Mouse (Mus musculus): ENCODE measurements around the gene Nfkb2.

The Nfkb2 gene

DNA sequence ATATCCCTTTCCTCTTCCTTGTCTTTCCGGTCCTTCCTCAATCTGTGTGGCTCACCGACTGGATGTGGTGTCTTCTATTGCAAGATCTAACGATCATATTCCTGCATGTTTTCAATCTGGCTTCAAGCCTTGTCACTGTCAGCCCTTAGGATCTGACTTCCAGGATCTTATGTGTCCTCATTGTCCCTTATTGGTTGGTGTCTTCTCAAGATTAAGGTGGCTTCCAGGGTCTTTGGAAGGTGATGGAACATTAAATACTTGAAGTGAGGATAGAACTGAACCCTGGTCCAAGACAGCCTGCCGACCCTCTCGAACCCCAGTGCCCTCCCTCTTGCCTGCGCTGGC, 34.8 kb downstream of the Nfkb2 start:
- in situ Hi-C loops (cut with MboI; ENCODE audit: low sequenced_read_pairs), result no loop called here

DNA sequence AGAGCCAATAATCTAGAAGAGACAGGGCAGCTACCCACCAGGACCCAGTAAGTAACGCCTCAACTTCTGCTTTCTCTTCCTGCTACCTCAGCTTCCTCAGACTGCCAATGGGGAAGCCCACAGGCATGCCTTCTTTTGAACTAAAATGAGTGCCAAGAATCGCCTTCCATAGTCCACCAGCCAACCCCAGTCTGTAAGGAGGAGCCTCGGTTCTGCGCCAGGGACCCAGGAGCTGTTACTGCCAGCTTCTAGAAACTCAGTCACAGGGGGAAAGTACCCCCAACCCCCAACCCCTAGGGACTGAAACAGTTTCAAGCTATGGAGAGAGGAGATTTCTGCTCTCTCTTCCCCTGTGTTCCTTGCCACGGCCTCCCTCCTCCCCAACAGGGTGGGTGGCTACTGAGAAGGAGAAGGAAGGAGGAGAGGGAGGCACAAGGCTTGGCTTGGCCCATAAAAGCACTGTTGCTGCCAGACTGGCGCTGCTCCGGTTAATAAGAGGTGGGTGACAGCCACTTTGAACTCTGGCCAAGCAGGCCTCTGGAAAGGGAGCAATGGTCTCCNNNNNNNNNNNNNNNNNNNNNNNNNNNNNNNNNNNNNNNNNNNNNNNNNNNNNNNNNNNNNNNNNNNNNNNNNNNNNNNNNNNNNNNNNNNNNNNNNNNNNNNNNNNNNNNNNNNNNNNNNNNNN, 35.3 kb downstream of the Nfkb2 start:
- in situ Hi-C loops (cut with MboI; ENCODE audit: low sequenced_read_pairs), result no loop called here

DNA sequence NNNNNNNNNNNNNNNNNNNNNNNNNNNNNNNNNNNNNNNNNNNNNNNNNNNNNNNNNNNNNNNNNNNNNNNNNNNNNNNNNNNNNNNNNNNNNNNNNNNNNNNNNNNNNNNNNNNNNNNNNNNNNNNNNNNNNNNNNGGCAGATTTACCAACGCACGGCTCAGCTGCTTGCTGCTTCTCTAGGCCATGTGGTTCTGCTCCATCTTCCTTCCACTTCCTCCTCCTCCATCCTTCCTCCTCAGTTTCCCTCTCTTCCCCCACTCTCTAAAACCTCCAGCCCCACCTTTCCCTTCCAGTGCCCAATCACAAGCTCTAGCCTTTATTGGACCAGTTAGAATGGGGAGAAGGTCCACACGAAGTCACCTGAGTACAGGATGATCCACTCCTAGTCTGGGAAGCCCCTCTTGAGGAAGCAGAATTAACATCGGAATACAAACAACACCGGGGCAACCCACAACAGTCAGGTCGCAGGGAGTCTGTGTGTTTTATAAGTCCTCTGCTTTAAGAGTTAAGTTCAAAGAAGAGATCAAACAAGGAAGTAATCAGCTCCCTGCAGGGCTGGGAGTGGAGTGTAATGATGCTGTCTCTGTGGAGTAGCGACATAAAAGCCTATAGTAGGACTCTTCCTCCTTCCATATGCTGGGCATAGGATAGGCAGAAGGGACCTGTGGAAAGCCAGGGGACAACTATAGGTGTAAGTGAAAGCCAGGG, 40.7 kb downstream of the Nfkb2 start:
- in situ Hi-C loops (cut with MboI; ENCODE audit: low sequenced_read_pairs), result no loop called here

DNA sequence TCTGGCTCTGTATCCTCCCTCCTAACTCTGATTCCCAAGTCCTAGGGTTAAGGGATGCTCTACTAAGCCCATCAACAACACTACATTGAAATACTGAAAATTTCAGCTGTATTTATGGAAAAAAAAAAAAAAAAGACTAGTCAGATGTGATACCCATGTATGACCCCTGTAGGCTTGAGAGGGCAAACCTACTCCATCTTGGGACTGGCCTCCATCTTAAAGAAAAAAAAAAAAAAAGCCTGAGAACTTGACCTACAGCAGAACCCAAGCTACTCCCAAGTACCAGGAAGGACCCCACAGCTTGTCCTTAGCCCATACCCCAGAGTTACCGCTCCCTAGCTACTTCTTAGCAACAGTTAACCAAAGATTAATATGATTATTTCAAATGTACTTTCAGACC, 43.0 kb downstream of the Nfkb2 start:
- in situ Hi-C loops (cut with MboI; ENCODE audit: low sequenced_read_pairs), result no loop called here

DNA sequence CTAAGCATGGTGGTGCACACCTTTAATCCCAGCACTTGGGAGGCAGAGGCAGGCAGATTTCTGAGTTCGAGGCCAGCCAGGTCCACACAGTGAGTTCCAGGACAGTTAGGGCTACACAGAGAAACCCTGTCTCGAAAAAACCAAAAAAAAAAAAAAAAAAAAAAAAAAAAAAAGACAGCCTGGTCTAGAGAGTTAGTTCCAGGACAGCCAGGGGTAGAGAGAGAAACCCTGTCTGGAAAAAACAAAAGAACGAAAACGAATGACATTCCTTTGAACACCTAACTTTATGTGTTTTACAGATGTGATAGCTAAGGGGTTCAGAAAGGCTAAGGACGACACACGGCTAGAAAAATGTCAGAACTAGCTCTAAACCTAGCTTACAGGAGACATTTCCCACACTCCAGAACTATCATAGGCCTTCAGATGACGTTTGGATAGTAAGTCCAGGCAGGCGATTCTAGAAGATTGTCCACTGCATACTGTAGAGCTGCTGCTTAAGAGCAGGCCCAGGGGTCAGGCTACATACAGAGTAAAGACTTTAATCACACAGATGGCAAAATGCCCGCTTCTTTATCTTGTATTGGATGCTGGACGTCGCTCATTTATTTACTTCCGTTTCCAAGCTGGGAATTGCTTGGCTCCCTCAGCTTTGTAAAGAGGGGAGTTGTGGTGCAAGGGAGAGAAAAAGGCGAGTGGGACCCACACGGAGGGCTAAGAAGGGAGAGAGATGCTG, 44.0 kb downstream of the Nfkb2 start:
- in situ Hi-C loops (cut with MboI; ENCODE audit: low sequenced_read_pairs), result no loop called here

DNA sequence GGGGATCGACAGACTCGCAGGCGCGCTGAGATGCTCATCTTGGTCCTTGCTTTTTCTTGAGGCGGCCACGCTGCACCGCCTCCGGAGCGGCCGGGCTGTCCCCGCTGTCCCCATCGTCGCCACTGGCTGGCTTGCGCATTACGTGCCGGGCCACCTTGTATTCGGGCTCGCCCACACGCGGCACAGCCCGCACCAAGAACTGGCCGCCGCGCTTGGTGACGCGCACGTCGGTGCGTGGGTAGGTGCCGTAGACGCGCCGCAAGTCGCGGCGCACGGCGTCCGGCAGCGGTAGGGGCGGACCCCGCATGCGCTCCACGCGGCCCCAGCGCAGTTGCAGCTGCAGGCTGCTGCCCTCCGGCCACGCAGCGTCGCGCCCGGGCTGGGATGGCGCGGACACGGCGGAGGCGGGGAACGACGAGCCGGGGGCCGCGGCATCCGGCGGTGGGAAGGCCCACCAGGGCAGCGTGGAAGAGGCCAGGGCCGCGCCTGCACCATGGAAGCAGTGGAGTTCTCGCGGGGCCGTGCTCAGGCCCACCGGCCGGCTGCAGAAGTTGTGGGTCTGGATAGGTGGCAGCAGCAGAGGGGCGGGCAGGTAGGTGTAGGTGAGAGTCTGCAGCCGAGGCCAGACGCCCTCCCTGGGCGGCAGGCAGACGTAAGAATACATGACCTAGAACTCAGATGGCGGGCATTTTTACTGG, 44.8 kb downstream of the Nfkb2 start:
- in situ Hi-C loops (cut with MboI; ENCODE audit: low sequenced_read_pairs), result no loop called here

DNA sequence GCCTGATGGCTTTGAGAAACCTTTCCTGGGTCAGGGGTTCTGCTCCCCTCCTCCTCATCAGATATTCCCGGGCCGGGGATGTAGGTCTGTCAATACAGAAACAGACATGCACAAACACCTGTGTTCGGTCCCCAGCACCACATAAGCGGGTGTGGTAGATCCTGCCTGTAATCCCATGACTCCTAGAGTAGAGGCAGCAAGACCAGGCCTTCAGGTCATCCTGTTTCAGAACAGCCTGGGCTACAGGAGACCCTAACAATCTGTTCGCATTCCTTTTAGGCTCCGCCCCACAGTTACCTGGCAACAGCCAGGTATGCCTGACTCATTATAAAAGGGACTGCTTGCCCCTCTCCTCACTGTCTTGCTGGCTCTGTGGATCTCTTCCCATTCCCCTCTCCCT, 45.4 kb downstream of the Nfkb2 start:
- in situ Hi-C loops (cut with MboI; ENCODE audit: low sequenced_read_pairs), result no loop called here

DNA sequence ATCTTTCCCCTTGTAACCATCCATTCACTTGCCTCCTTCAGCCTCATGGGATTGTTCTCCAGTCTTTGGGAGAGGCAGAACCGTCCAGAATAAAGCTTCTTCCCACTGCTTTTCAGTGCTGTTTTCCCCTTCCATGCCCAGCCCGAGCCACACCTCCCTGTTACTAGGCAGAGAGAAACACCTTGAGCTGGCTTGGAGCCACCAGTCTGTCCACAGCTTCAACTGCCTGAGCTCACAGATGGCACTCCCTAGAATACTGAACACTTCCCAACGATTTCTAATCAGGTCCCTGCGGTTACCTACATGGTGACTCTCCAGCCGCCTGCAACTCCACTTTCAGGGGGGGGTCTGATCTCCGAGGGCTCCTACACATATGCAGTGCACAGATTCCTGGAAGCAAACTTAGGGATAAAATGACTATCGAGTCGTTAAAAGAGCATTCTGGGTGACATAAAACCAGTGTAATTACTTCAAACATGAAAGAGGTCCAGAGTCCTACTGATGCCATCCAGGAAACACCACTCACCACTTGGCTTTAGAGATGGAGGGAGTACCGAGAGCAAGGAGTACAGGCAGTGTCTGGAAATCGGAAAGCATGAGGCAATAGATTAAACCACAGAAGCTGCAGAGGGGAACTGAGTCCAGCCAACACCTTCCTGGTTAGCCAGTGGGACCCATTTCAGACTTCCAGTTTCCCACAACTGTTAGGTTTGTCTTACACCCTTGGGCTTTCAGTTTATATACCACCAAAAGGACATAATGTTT, 46.2 kb downstream of the Nfkb2 start, which contains the start of gene 2310034G01Rik:
2310034G01Rik (minus strand) TSS at position 135 of the 765 bp plus-strand sequence.
- in situ Hi-C loops (cut with MboI; ENCODE audit: low sequenced_read_pairs), result no loop called here

DNA sequence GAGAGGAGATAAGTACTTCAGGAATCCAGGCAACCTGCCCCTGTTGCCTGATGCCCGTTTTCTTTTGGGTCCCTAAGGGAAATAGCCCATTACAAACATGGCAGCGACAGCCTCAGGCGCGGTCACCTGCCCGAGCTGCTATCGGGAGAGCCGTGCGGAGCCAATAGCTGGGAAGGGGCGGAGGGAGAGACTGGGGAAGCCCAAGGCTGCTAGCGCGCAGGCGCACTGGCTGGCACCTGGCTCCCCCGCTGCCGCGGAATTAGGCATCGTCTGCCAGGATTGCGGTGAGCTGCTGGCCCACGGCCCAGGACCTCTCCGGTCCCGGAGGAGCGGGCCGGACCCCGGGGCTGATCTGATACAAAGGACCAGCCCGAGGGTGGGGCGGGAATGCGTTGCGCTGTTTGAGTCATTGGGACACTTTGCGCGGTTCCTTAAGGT, 52.6 kb downstream of the Nfkb2 start:
- in situ Hi-C loops (cut with MboI; ENCODE audit: low sequenced_read_pairs), result no loop called here

DNA sequence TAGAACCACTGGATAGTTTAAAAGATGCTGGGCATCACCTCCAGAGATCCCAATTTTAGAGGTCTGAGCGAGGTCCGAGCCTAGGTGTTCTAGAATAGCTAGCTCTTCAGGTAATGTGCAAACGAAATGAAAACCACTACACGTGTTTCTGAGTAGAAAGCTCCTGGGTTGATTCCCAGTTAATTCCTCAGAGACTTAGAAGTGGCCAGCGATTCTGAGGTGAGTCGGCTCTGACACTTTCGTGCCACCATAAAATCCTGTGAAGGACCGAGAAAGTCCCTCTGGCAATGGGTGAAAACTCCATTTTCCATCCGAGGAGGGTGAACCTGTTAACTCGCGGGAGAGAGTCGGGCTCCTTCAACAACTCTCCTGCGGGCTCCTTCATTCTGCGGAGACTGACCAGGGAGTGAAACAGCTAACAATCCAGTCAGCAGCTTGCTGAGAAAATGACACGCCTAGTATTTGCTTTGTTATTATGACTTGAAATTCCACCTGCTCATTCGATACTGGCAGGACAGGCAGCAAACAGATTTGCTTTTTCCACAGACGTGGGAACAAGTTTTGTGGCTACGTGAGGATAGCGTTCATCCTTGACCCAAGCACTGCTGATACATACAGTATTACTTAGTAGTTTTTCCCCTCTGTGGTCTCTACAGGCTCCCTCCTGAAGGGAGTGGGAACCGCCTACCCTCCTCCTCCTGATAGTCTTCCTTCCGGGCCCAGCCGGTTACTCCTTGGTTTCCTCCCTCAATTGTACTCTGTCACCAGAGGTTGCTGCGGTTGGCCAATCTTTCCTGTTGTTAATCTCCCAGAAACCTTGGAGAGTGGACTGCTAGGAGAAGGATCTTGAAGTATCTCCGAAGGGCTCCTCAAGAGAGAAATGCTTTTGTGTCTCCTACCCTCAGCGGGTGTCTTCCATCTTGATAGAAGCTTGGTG, 53.5 kb downstream of the Nfkb2 start:
- in situ Hi-C loops (cut with MboI; ENCODE audit: low sequenced_read_pairs), result no loop called here

DNA sequence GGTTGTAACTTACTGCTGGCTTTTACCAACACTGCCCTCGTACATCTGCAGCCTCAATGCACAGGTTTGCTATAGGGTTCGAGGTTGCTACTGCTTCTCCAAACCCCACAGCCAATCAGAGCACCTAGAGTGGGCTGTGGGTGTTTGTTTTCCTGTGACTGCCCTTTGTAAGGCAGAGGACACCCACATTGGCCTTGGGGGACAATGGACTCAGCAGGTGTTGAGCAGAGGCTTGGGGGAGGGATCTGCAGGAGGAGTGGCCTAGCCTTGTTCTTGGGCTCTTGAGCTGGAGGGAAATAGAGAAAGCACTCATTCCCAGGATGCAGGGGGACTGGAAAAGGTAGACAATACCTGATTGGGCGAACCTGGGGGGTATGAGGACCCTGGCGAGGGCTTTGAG, 54.3 kb downstream of the Nfkb2 start:
- in situ Hi-C loops (cut with MboI; ENCODE audit: low sequenced_read_pairs), result no loop called here
